Mouse (Mus musculus) limb, embryonic 14.5 days (tissue): ENCODE data around the gene Prkrip1. TPM values are rescaled to one million over a fixed set of nuclear protein-coding genes. Genes with fewer than 3 reads are reported as not detected.

ENCODE experiments used
- ATAC-seq: fragments of 200-750 bp; cut with Nextera tagmentation; 2 replicates; pipeline ENCODE4 v1.8.0; 2017; ENCODE audit warnings: low read depth, moderate number of reproducible peaks, moderate TSS enrichment; ENCODE audit not compliant: low FRiP score
- DNase-seq: peaks from one replicate; pipeline ENCODE4 v3.0.0-alpha.2; 2015; ENCODE audit warnings: low spot score
- H3K27ac ChIP-seq: fragments of 300-500 bp; sonication (generic); replicated peaks from 2 replicates; pipeline ENCODE4 v1.5.1; 2014; ENCODE audit warnings: low read depth, mild to moderate bottlenecking, low read length, moderate library complexity, mixed read lengths
- H3K27me3 ChIP-seq: fragments of 300-500 bp; sonication (generic); 2 replicates; pipeline ENCODE4 v1.6.1; 2014; ENCODE audit warnings: low read length, mixed read lengths; ENCODE audit not compliant: control insufficient read depth, insufficient read depth
- H3K36me3 ChIP-seq: fragments of 300-500 bp; sonication (generic); 2 replicates; pipeline ENCODE4 v1.6.1; 2014; ENCODE audit warnings: mild to moderate bottlenecking, low read length, moderate library complexity, mixed read lengths; ENCODE audit not compliant: control insufficient read depth, insufficient read depth
- H3K4me1 ChIP-seq: fragments of 300-500 bp; sonication (generic); 2 replicates; pipeline ENCODE4 v1.6.1; 2014; ENCODE audit warnings: antibody characterized with exemption, low read length, mixed read lengths; ENCODE audit not compliant: control insufficient read depth, insufficient read depth
- H3K4me2 ChIP-seq: fragments of 300-500 bp; sonication (generic); replicated peaks from 2 replicates; pipeline ENCODE4 v1.6.1; 2014; ENCODE audit warnings: low read depth, mild to moderate bottlenecking, low read length, moderate library complexity; ENCODE audit not compliant: severe bottlenecking
- H3K4me3 ChIP-seq: fragments of 300-500 bp; sonication (generic); replicated peaks from 2 replicates; pipeline ENCODE4 v1.5.1; 2014; ENCODE audit warnings: low read length
- H3K9ac ChIP-seq: fragments of 300-500 bp; sonication (generic); 2 replicates; pipeline ENCODE4 v1.6.1; 2014; ENCODE audit warnings: mild to moderate bottlenecking, low read depth, low read length, moderate library complexity; ENCODE audit not compliant: severe bottlenecking
- H3K9me3 ChIP-seq: fragments of 300-500 bp; sonication (generic); 2 replicates; pipeline ENCODE4 v1.6.1; 2016; ENCODE audit warnings: low read length; ENCODE audit not compliant: control insufficient read depth
- POLR2A ChIP-seq: fragments of 200-500 bp; IDR thresholded peaks from 2 replicates; pipeline ENCODE4 v1.8.0; 2012; ENCODE audit warnings: inconsistent platforms, mild to moderate bottlenecking, moderate library complexity, borderline replicate concordance; ENCODE audit not compliant: insufficient read depth, insufficient read length; ENCODE audit errors: extremely low read depth
- WGBS: fragments of 180-500 bp; shearing (Covaris S2); extraction: QIAGEN DNeasy Blood & Tissue Kit; methylation state at CpG from one replicate; pipeline ENCODE4 v1.1.7; 2014; 5-methylcytosine and 5-hydroxymethylcytosine counted together
- polyA plus RNA-seq, 2 experiments: library from polyadenylated mRNA; depleted of rRNA in 1 of 2; stranded (reverse) in 1 of 2; unstranded in 1 of 2; fragments of >200 nt; fragmentation: Nextera tagmentation in 1 of 2; extraction: Ambion mirVana in 1 of 2; gene quantifications; 2 replicates each; pipeline versions ENCODE4 v1.2.1 to v1.2.3; 2012 to 2014

Prkrip1 gene
- polyA plus RNA-seq, 2 experiments, result 32.4 to 52.3 TPM

DNA sequence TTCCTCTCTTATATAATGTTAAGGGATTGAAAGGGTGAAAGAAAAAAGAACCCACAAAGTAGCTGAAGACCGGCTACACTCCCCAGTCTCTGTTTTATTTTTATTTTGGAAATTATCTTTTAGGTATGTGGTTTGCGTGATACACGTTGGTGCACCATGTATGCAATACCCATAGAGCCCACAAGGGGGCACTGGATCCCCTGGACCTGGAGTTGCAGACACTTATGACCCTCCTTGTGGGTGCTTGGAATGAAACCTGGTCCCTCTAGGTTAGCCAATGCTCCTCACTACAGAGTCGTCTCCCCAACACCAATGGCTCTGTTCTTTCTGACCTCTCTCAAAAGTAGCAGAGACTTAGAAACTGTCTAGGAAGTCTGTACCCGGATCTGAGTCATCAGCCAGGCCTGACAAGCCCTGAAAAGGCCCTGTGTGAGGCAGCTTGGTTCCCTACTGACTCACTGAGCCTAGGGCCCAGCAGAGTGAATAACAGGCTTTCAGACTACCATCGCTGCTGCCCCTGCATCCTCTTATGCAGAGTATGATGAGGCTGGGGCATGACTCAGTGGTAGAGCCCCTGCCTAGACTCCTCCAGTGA is 55.5 kb downstream of the Prkrip1 start:
- peaks cover 38% of the 10 kb centered on the region for H3K36me3 ChIP-seq
- ATAC-seq, result no peak
- no peak for TF ChIP-seq POLR2A
- no peak overlapping the region for H3K27ac ChIP-seq
- H3K4me3 ChIP-seq, result no peak overlapping the region
- H3K27me3 ChIP-seq, result no peaks in the 10 kb centered on the region
- no peak for DNase-seq
- no peak overlapping the region for H3K9ac ChIP-seq
- H3K4me2 ChIP-seq, result no peak overlapping the region
- no peaks in the 10 kb centered on the region for H3K9me3 ChIP-seq
- H3K4me1 ChIP-seq, result no peaks in the 10 kb centered on the region
- 90% methylated on average over 6 of the region's 6 CpGs for WGBS

DNA sequence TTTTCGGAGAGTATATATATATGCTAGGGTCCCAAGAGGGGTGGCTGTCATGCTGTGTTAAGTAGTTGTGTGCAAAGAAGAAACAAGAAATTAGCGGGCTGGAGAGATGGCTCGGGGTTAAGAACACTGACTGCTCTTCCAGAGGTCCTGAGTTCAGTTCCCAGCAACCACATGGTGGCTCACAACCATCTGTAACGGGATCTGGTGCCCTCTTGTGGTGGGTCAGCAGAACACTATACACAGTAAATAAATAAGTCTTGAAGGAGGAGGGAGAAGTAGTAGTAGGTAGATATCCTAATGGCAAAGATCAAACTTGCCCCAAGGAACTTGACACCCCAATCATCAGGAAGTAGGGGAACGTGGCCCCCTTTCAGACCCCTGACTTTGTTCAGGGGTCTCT is 56.0 kb downstream of the Prkrip1 start:
- no peak for DNase-seq
- Histone ChIP-seq H3K9ac (no peak overlapping the region), H3K4me3 (no peak overlapping the region), H3K27me3 (no peaks in the 10 kb centered on the region), H3K36me3 (peaks cover 38% of the 10 kb centered on the region), H3K4me2 (no peak overlapping the region), H3K9me3 (no peaks in the 10 kb centered on the region), H3K27ac (no peak overlapping the region), H3K4me1 (no peaks in the 10 kb centered on the region)
- TF ChIP-seq POLR2A, result no peak
- ATAC-seq, result no peak
- 87% methylated on average over 5 of the region's 5 CpGs for WGBS

DNA sequence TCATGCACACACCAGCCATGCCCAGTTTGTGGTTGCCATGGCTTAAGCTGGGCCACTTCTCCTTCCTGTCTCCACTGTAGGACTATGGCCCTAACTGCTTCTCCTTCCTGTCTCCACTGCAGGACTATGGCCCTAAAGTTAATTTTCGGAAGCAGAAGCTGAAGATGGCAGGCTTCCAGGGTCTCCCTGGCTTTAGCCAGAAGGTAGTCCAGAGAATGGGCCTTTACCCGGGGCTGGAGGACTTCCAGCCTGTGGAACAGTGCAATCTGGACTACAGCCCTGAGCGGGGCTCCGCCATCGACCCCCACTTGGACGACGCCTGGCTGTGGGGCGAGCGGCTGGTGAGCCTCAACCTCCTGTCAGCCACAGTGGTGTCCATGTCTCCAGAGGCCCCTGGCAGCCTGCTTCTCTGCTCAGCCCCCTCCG is 58.7 kb downstream of the Prkrip1 start:
- peaks cover 9% of the 10 kb centered on the region for H3K4me1 ChIP-seq
- no peaks in the 10 kb centered on the region for H3K27me3 ChIP-seq
- H3K4me3 ChIP-seq, result no peak overlapping the region
- ATAC-seq (no peak), DNase-seq (no peak)
- peaks cover 38% of the 10 kb centered on the region for H3K36me3 ChIP-seq
- WGBS, result 93% methylated on average over 10 of the region's 10 CpGs
- no peak overlapping the region for H3K4me2 ChIP-seq
- H3K27ac ChIP-seq, result no peak overlapping the region
- no peaks in the 10 kb centered on the region for H3K9me3 ChIP-seq
- TF ChIP-seq POLR2A, result no peak
- no peak overlapping the region for H3K9ac ChIP-seq

- ATAC-seq (no peak), DNase-seq (no peak)
- 94% methylated on average over 11 of the region's 13 CpGs for WGBS
- Histone ChIP-seq H3K4me2 (no peak overlapping the region), H3K27me3 (no peaks in the 10 kb centered on the region), H3K36me3 (peaks cover 38% of the 10 kb centered on the region), H3K9ac (no peak overlapping the region), H3K9me3 (no peaks in the 10 kb centered on the region), H3K4me3 (no peak overlapping the region), H3K27ac (no peak overlapping the region), H3K4me1 (peaks cover 13% of the 10 kb centered on the region)
- no peak for TF ChIP-seq POLR2A
Observed at GRCm38 (mm10) chr5:136139393-136139792, 59.4 kb downstream of the Prkrip1 start.

- no peak for ATAC-seq
- Histone ChIP-seq H3K4me2 (no peak overlapping the region), H3K4me1 (peaks cover 13% of the 10 kb centered on the region), H3K9me3 (no peaks in the 10 kb centered on the region), H3K9ac (no peak overlapping the region), H3K36me3 (peaks cover 40% of the 10 kb centered on the region), H3K4me3 (no peak overlapping the region), H3K27ac (no peak overlapping the region), H3K27me3 (no peaks in the 10 kb centered on the region)
- TF ChIP-seq POLR2A, result no peak
- no peak for DNase-seq
- 74% methylated on average over 13 of the region's 13 CpGs for WGBS
Observed at GRCm38 (mm10) chr5:136137658-136138274, 61.0 kb downstream of the Prkrip1 start.
